Mouse (Mus musculus): ENCODE results near the gene Retnla. TPM values are rescaled to one million over a fixed set of nuclear protein-coding genes. Genes with fewer than 3 reads are reported as not detected.

The Retnla gene
- polyA plus RNA-seq, 1 experiment: not detected

DNA sequence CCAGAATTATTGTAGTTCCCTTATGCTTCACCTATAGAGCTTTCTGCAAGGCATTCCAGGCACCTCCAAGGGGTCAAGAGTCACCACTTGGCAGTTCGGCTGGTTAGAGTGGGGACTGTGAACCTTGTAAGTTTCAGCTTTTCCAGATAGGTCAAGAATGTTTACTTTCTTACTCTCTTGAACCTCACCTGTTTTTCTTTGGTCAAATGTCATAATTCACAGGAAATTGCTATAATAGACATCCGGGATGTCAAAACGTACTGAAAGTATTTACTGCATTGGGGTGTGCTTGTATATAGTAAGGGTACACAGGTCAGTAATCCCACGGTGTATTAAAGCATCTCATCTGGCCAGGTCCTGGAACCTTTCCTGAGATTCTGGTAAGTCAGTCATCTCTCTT, 30.0 kb downstream of the Retnla start, which contains the start of gene Retnlg:
TSS of gene Retnlg (plus strand) at position 301 of the 400 bp plus-strand sequence.
- Histone ChIP-seq H3K4me3 (ENCODE audit: insufficient read depth, low read length) (no peak within 1 kb of the TSS), H3K27ac (ENCODE audit: insufficient read depth, low read length) (no peak within 1 kb of the TSS), H3K4me1 (ENCODE audit: control insufficient read depth, insufficient read depth, low read length) (no peaks in the 10 kb centered on the region)
- TF ChIP-seq POLR2A (IDR thresholded peaks at IDR 0.05; ENCODE audit: low read depth, low read length) (no peak), CTCF (IDR thresholded peaks at IDR 0.05; ENCODE audit: borderline replicate concordance, insufficient read depth, low read length) (no peak)

DNA sequence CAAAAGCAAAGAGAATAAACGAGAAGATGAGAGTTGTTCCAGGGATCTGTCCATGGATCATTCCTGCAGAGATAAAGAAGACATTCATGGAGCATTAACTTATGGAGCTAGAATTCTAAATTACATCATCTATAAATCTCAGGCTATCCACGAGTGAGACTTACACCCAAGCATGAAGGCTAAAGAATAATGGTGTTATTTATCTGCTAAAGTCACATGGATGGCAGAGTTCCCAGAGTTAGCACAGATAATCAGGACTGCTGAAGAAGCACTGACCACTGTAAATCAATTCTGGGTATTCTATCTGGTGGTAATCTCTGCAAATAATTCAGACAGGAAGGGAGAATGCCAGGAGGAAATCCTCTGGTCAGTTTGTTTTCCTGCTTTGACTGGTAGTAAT, 48.4 kb downstream of the Retnla start:
- TF ChIP-seq CTCF (IDR thresholded peaks at IDR 0.05; ENCODE audit: borderline replicate concordance, insufficient read depth, low read length) (no peak), POLR2A (IDR thresholded peaks at IDR 0.05; ENCODE audit: low read depth, low read length) (no peak)
- Histone ChIP-seq H3K4me3 (ENCODE audit: insufficient read depth, low read length) (no peak overlapping the region), H3K4me1 (ENCODE audit: control insufficient read depth, insufficient read depth, low read length) (no peaks in the 10 kb centered on the region), H3K27ac (ENCODE audit: insufficient read depth, low read length) (no peak overlapping the region)

Other genes starting within 250 kb of the Retnla start
- gene Trat1, start 70.5 kb upstream of the Retnla start, polyA plus RNA-seq (2011; ENCODE audit: insufficient read length, low read depth, missing spikeins): not detected in 2 replicates
- gene Retnlb, start 25.7 kb upstream of the Retnla start, polyA plus RNA-seq (2011; ENCODE audit: insufficient read length, low read depth, missing spikeins): not detected in 2 replicates
- not detected in 2 replicates for gene Retnlg, start 30.1 kb downstream of the Retnla start, polyA plus RNA-seq (2011; ENCODE audit: insufficient read length, low read depth, missing spikeins)
- gene Dzip3, start 151.6 kb downstream of the Retnla start, polyA plus RNA-seq (2011; ENCODE audit: insufficient read length, low read depth, missing spikeins): 28.1 and 39.7 TPM in 2 replicates
- gene Cip2a, start 151.6 kb downstream of the Retnla start, polyA plus RNA-seq (2011; ENCODE audit: insufficient read length, low read depth, missing spikeins): 43.8 and 67.7 TPM in 2 replicates
- gene Myh15, start 214.9 kb downstream of the Retnla start, polyA plus RNA-seq (2011; ENCODE audit: insufficient read length, low read depth, missing spikeins): not detected in 2 replicates